Mouse (Mus musculus): Measurements from ENCODE around the gene Ncoa5.

Ncoa5 gene

DNA sequence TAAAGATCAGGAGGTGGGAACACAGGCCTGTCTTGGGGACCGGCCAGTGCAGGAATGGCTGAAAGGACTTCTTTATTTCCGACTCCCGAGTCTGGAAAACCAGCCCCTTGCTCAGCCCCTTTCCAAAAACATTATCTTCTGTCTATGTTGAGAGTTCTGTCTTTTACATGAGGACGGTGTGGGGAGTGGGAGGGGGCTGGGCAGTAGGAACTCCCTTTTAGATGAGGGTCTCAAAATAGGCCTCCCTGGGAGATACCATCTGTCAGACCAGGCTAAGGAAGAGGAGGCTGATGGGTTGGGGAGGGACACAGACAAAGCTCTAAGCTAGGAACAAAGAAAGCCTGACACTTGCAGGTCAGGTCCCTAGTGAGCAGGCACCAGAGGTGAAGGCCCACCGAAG lies 14.4 kb upstream of the Ncoa5 start:
- DNase-seq (ENCODE audit: low read depth) = no peak

DNA sequence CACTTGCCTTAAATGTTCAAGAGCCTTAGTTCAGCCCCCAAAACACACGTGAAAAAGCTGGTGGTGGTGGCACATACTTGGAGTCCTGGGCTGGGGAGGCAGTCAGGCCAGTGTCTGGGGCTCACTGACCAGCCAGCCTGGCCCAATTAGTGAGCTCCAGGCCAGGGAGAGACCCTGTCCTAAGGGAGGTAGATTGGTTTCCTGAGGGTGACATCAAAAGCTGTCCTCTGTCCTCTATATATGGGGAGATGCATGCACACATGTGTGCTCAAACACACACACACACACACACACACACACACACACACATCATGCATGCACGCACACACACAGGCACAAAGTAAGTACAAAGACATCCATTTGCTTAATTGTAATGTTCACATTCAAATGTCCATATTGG lies 9.1 kb upstream of the Ncoa5 start:
- no peak for DNase-seq (ENCODE audit: low read depth)

DNA sequence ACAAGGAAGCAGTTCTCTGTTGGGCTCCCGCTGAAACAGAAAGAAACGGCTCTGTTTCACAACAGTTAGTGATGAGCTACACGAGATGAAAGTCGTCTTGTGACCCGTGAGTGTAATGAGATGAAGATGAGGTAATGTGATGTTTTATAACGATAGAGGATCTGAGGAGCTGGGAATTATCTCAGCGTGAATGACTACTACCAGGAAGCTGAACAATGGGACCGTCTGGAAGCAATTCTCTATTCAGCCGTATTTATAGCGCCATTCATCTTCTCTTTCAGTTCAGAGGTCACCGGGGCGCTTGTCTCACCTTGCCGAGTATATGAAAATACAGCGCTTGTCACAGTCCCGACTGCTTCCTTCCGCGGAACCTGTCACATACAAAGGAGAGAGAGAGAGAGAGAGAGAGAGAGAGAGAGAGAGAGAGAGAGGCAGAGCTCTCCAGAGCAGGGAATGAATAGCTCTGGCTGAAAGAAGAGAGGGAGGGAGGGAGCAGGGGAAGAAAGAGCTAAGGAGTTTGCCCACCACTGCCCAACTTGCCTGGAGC lies 8.5 kb upstream of the Ncoa5 start:
- DNase-seq (ENCODE audit: low read depth) = no peak

DNA sequence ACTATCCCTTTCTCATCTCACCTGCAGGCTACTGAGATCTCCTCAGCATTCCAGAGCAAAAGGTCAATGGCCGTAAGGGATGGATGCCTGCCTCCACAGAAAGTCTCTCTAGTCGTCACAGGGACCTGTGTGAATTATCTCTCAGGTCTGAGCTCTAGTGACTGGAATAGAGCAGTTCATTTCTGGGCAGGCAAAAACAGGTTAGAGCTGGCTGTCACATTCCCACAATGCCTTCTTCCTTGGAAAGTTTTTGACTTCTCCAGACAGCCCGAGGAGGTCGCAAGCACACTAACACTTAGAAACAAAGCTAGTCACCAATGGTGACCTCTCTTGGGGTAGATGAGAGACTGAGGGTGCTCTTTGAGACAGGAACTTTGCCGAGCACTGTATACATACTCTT lies 7.5 kb upstream of the Ncoa5 start:
- DNase-seq (ENCODE audit: low read depth) = no peak

DNA sequence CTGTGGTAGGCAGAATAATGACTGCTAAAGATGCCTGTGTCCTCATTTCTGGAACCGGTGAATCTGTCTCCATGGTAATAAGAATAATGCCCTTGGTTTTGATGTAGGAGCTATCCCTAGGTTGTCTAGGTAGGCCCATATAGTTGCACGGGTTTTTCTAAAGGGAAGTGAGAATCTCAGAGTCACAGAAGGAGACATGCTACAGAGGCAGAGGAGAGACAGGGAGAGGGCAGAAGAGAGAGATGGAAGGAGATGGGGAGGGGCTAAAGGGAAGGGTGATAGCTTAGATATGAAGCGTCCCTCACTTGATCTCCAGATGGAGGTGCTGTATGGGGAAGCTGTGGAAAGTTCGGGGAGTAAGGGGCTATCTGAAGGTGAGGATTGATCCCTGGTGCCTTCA lies 2.7 kb upstream of the Ncoa5 start:
- DNase-seq (ENCODE audit: low read depth) = no peak

DNA sequence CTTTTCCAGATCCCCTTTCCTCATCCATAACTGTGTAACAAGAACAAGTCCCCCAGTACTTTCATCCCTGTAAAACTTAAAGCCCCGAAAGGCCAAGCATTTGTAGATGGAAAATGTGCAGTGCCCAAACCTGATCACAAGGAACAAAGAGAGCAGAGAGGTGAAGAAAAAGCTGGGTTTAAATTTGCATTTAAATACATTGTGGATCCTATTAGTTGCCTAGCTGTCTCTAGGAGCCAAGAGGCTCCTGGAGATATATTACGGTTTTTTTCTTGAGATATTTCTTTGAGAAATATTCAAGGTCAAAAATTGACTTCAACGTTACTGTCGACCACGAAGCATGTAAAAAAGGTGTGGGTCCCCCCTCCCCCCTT lies 378 bp upstream of the Ncoa5 start:
- DNase-seq (ENCODE audit: low read depth) = no peak

DNA sequence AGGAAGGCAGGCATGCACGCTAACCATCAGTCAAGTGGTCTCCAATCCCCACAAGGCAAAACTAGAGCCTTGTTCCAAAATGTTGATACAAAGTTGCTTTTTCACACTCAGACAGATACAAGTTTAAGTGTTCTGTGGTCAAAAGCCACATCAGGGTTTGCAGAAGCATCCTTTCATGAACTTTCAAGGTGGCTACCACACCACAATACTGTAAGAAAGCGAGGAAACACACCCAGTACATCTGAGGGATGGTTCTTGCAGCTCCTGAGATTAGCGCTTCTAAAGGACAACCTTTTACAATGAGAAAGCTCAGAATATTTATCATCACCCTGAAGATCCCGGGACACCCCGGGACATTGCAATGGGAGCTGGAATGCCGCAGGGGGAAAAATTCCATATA lies 1.4 kb downstream of the Ncoa5 start:
- no peak for DNase-seq (ENCODE audit: low read depth)

DNA sequence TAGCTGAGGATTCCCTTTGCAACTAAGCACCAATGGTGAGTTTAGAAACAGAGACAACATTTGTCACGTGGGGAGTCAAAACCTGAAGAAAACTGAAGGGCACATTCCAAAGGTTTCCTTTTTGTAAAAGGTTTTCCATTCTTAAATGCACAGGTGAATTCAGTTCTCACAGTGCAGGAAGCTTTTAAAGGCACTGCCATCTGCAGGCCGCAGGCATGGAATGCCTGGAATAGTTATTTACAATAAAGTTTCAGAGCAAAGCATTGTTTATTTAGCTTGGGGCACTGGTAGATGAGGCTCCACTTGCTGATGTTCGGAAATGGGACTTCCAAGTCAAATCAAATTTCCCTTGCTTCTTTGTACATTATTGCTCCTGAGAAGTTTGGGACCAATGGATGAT lies 2.1 kb downstream of the Ncoa5 start:
- peak; percentile 57 for DNase-seq (ENCODE audit: low read depth)

DNA sequence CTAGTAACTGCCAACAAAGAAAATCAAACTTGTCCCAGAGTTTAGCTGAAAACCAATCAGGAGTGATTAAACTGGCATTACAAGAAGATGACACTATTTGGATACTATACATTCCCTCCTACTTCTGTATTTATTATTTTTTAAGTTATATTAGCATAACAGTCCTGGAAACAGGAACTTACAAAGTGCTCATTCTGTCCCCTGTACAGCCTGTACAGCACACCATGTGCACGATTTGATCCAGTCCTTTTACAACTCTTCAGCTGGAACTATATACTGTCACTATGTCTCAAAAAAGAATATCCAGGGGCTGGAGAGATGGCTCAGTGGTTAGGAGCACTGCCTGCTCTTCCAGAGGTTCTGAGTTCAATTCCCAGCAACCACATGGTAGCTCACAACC lies 7.5 kb downstream of the Ncoa5 start:
- DNase-seq (ENCODE audit: low read depth) = no peak

DNA sequence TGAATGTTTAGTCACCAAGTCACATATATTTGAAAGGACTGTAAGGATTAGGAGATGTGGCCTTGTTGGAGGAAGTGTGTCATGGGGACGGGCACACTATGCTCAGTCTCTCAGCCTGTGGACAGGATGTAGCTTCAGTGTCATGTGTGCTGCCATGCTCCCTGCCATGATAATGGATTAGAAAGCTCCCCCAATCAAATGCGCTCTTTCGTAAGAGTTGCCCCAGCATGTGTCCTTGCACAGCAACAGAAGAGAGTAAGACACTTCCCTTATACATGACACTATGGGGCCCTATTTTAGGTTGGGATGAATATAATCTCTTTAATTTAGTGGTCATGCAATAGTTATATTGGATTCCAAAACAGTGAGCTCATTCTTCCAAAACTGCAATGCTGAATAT lies 14.2 kb downstream of the Ncoa5 start:
- DNase-seq (ENCODE audit: low read depth) = no peak

DNA sequence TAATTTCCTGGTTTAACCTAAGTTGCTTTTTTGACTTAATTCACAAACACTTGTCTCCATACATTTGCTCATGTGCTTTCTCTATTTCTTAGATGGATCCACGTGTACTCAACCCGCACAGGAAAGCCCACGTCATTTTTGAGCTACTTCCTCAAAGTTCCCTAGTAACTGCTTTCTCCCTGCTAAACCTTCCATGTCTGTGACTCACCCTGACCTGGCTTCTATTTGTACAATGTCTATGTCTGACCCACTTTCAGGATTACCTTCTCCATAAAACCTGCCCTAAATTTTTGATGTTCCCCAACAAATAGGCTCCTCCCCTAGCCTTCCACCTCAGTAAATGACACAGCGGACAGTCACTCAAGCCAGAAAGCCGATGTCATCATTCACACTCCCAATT lies 19.7 kb downstream of the Ncoa5 start:
- no peak for DNase-seq (ENCODE audit: low read depth)

DNA sequence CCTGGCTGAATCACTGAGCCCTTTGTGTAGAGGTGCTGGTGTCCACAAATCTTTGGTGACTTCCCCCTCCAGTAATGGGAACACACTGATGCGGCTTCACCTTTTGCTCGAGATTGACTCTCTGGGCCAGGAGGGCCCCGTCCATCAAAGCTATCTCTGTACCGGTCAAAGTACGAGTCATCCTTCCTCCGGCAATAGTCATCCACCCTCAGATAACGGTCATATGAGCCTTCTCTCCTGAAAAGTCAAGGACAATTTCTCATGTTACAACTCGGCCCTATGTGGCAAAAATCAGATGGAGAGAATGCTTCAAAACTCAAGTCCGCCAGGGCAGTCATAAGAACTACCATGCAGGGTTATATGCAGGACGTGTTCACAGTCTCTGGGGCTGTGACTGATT lies 24.3 kb downstream of the Ncoa5 start:
- DNase-seq (ENCODE audit: low read depth) = no peak

DNA sequence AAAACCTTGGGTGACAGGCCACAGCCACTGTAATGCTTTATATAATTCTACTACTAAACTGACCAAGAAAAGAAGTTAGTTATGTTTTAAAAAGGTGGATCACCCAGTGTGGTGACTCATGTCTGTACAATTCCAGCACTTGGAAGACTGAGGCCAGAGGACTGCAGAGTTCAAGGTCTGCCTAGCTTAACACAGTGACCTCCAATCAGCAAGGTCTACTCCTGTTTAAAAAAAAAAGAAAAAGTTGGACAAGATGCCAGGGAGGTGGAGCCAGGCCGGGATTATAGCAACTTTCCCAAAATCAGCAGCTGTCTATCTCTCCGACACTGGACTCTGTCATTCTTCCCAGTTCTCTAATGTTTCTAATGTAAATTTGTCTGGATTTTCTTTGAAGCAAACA lies 25.1 kb downstream of the Ncoa5 start:
- DNase-seq (ENCODE audit: low read depth) = peak; percentile 23

DNA sequence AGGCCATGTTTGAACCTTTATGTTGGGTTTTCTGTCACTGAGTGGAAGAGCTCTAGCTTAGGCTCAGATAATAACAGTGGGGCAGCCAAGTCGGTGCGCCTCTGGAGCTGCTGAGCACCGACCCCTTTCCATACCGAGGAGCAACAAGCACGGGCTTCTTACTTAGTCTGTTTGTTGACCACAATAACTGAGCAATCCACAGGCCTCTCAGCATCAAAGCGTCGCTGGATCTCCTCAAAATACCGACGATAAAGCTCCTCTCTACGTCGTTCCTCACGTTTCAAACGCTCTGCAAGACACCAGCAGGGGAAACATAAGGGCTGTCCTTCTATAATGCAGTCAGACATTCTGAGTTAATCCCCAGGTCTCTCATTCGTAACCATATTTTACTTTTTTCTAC lies 25.5 kb downstream of the Ncoa5 start:
- DNase-seq (ENCODE audit: low read depth) = no peak

DNA sequence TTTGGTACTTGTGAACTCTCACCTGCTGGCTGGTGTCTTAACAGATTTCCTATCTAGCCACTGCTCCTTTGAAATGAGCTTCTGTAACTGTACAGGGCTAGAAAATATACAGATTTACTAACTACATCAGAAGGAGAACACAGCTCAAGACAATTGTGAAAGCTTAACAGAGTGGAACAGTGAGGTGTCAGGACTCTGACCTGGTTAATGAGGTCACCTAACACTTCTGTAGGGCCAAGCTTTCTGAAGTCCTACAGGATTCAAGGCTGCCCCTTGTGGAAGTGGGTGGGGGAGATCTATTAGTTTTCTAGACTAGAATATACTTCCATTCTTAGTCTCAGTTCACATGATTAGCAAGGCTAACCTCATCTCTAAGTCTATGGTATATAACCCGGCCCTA lies 26.7 kb downstream of the Ncoa5 start:
- DNase-seq (ENCODE audit: low read depth) = no peak

DNA sequence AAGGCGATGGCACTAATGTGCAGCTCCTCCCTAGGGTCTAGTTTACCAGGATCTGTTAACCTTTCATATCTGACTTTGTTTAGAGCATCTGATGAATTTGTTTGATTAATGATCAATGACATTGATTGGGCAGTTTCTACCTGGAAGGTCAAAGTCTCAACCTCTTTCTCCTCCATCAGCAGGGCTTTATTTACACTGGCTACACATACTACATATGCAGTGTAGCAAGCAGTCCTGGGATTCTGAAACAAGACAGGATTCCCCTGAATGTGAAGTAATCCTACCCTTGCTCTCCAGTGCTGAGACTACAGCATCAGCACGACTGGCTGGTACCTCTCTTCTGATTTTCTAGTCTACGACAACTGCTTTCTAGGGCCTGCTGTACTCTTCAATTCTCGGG lies 27.9 kb downstream of the Ncoa5 start:
- no peak for DNase-seq (ENCODE audit: low read depth)

DNA sequence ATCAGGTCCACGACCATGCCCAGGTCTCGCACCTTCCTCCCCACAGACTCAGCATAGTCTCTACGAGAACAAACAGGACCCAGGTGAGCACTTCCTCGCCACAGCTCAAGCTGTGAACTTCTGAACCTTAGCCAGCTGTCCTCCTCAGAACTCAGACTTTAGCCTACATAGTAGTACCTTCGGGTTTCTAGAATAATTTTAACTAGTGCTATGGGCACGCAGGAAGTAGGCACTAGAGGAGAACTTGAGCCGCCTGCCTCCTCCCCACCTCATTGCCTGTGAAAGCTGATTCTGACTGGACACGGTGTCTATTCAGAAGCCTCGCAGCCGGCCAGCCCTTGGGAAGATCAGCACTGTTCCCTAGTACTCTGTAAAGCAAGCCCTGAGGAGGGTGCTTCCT lies 30.4 kb downstream of the Ncoa5 start:
- DNase-seq (ENCODE audit: low read depth) = no peak

DNA sequence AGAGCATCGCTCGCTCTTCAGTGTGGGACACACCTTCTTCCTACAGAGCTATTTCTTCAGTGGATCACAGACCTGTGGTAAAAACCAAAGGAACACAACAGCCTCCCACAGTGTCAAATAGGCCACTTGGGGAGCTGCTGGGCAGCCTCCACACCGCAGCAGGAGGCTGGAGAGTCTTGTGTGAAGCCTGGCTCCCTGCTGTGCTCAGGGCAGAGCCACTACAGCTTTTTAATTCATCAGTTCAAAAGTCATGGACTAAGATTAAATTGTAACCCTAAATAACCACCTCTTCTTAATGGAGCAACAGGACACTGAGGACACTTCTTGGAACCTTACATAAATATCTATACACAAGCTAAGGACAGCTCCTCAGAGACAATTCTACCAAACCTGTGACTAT lies 31.6 kb downstream of the Ncoa5 start:
- no peak for DNase-seq (ENCODE audit: low read depth)

DNA sequence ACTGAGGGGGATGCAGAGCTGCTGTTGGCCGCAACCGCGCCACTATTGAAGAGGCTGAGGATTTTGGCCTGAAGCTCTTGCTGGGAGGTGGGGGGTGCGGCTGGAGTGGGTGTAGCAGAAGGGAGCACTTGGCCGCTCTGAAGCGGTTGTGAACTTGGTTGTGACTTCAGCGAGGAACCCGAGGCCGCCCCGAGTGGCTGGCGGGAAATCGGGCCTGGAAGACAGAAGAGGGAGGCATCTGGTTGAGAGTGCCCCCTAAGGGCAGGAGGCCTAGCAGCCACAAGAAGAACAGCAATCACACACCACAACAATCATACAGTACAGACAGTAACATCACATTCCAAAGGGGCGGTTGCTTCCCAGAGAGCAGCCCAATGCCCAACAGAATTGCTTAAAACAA lies 32.7 kb downstream of the Ncoa5 start:
- no peak for DNase-seq (ENCODE audit: low read depth)

DNA sequence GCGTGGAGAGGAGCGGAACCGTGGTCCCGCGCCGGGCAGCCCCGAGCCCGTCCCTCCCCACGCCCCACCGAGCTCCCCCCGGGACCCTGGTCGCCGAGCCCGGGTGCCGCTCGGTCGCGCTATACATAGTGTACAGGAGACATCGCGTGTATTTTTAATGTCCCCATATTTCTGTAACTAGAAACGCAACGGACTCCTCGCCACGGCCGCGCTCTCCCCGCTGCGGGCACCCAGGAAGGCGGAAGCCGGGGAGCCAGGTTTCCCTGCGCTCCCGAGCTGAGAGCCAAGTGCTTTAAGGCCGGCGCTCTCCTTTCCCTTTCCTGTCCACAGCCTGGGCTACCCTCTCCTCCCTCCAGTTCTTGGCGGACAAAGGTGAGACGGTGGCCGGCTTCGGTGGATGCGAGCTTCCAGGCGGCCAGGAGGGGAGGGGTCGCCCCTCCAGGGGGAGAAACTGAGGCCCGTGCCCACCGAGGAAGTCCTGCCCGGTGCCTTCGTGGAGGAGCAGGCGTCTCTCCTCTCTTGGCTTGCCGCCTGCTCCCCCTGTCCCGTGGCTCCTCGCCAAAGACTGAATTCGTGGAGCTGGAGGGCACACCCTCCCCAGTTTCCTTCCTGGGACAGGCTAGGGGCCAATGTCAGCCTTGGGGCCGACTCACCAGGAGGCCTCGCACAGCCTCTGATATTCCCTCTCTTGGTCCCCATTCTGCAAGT lies 36.8 kb downstream of the Ncoa5 start:
- no peak for DNase-seq (ENCODE audit: low read depth)

DNA sequence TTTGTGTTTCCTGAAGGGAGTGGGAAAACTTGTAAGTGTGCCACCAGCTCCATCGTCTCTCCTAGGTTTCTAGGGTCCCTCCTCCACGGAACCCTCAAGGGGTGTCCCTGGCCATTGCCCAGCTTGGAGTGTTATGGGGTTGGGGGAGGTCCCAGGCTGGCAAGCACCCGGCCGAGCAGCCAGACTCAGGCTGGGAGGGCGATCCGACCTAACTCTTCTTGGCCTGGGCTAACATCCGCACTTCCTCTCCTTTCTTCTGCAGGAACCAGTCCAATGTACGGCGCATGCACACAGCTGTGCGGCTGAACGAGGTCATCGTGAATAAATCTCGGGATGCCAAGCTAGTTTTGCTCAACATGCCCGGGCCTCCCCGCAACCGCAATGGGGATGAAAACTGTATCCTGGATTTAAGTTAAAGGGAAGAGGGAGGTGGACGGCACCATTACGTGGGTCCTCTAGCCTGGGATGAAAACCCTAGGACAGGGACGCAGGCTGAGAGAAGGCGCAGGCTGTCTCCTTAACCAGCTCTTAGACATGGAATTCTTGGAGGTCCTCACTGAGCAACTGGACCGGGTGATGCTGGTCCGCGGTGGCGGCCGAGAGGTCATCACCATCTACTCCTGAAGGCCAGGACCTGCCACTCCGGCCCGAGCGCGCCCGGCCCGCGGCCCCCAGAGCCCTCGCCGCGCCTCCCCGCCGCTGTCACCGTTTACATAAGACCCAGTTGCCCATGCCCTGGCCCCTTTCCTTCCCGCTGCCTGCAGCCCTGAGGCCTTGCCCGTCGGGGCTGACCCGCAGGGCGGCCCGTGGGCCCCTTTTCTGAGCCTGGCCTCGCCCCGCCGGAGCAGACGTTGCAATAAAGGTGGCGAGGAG lies 37.6 kb downstream of the Ncoa5 start:
- DNase-seq (ENCODE audit: low read depth) = no peak

DNA sequence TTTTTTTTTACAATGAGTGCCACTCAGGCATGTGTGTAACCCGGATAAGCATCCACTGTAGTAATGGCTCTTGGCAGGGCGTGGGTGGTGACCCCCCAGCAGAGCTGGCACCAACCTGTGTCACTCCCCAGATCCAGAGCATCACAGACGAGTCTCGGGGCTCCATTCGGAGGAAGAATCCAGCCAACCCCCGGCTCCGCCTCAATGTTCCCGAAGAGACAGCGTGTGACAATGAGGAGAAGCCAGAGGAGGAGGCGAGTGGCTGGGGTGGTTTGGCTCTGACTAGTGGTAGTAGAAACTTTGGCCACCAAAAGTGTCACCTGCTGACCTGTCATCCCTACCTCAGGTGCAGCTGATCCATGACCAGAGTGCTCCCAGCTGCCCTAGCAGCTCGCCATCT lies 38.7 kb downstream of the Ncoa5 start:
- no peak for DNase-seq (ENCODE audit: low read depth)

DNA sequence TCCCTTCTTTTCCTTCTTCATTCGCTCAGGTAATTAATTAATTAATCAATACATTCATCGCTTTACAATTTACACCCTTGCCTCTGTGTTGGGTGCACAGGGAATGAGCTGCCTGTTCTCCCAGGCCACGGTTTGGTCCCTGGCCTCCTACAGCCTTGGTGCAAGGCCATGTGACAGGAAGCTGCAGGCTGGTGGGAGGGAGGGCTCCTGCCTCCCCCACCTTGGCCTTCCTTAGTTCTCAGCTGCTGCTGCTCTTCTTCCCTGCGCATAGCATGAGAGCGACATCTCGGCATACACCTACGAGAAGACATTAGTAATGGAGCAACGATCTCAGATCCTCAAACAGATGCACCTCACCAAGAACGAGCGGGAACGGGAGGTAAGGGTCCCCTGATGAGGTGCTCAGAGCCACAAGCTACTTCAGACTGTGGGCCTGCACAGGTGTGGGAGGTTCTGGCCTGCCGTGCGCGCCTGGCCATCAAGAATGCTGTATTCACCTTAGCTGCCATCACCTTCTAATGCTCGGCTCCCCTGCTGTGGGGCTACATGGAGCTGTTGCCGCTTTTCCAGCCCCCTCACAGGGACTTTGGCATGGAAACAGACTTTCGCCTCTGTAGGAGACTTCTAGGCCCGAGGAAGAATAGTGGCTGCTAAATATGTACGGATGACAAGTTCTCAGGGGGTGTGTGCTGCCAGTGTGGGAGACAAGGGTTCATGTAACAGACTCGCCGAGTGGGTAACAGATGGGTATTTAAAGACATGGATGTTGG lies 39.8 kb downstream of the Ncoa5 start:
- DNase-seq (ENCODE audit: low read depth) = no peak
